Mouse (Mus musculus): ENCODE measurements around the gene Cnnm4. TPM values are rescaled to one million over a fixed set of nuclear protein-coding genes. Genes with fewer than 3 reads are reported as not detected.
A peak's percentile ranks its signal among the peaks of the same experiment; 100 is the strongest.

Gene Cnnm4
- polyA plus RNA-seq, 2 experiments = 0.85 to 2.1 TPM

DNA sequence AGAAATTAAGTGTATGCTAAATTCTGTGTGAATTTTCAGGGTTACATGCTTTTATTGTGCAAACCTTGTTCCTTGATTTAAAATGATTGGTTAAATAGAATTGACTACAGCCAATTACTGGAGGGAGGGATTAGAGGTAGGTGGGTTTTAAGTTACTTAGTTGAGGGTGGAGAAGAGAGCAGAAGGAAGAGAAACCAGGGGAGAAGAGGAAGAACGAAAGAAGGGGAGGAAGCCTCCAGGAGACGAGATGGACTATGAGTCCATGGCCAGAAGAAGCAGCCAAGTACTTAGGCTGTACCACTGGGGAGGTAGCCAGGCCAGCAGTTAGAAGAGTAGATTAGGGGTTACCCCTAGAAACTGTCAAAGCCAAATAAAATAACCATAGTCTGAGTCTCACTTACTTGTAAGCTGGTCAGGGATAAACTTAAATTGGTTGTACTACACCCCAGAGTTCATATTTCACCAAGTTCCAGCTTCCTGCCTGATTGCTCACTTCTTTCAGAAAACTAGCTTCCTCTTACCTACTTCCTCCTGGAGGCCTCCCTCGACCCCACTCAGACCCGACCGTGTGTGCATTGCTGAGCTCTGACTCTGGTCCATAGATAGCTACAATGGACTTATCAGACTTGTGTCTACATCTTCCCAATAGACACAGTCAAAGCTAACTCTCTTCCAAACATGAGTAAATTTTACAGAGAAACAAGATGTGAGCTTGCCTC, 25.2 kb upstream of the Cnnm4 start:
- Histone ChIP-seq H3K9ac (replicated peaks) (no peak overlapping the region), H3K36me3 (replicated peaks; ENCODE audit: control insufficient read depth, insufficient read depth, low read depth) (no peaks in the 10 kb centered on the region), H3K27me3 (ENCODE audit: control insufficient read depth, insufficient read depth, low read length) (no peaks in the 10 kb centered on the region), H3K27ac (no peak overlapping the region), H3K4me1 (replicated peaks; ENCODE audit: control insufficient read depth in 2 of 2, insufficient read depth in 2 of 2, low read length in 1 of 2) (peaks cover 4 to 7% of the 10 kb centered on the region in 2 experiments; a peak in 3 of 4 replicates), H3K4me3 (ENCODE audit: insufficient read depth in 1 of 2, low read depth in 2 of 2, low read length in 2 of 2) (no peak overlapping the region), H3K4me2 (ENCODE audit: low read depth) (no peak overlapping the region), H3K9me3 (ENCODE audit: control insufficient read depth, low read length) (no peaks in the 10 kb centered on the region)
- 26% methylated on average over 5 of the region's 5 CpGs for WGBS (ENCODE audit: insufficient replicate concordance)
- DNase-seq (ENCODE audit: low read depth in 3 of 3, low spot score in 3 of 3) (no peak), ATAC-seq (ENCODE audit: insufficient read depth) (no peak)
- TF ChIP-seq EP300 (IDR thresholded peaks at IDR 0.05; ENCODE audit: low read depth) = no peak
- no peak for TF ChIP-seq CTCF (IDR thresholded peaks at IDR 0.05; ENCODE audit: low read depth)

DNA sequence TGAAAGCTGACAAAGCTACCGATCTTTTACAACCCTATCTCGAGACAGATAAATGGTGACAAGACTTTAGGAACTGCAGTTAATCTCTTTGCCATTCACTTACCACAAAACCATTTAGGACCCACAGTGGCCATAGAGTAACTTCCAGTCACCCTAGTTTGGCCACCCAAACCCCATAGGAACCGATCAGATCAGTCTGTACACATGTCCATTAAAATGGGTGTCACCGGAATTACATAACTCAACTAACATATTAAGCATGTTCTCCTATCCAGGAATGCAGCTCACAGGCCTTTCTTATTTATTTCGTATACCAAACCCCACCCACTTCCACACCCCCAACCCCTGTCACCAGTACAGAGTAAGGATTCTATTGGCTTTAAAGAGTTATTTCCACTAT, 24.6 kb upstream of the Cnnm4 start:
- DNase-seq (ENCODE audit: low read depth in 3 of 3, low spot score in 3 of 3) = no peak
- WGBS (ENCODE audit: insufficient replicate concordance) = 38% methylated on average over 5 of the region's 5 CpGs
- Histone ChIP-seq H3K9ac (replicated peaks) (no peak overlapping the region), H3K27ac (no peak overlapping the region), H3K36me3 (replicated peaks; ENCODE audit: control insufficient read depth, insufficient read depth, low read depth) (no peaks in the 10 kb centered on the region), H3K9me3 (ENCODE audit: control insufficient read depth, low read length) (no peaks in the 10 kb centered on the region), H3K4me1 (replicated peaks; ENCODE audit: control insufficient read depth in 2 of 2, insufficient read depth in 2 of 2, low read length in 1 of 2) (peaks cover 4 to 7% of the 10 kb centered on the region in 2 experiments; a peak in 3 of 4 replicates), H3K4me2 (ENCODE audit: low read depth) (no peak overlapping the region), H3K27me3 (ENCODE audit: control insufficient read depth, insufficient read depth, low read length) (no peaks in the 10 kb centered on the region), H3K4me3 (ENCODE audit: insufficient read depth in 1 of 2, low read depth in 2 of 2, low read length in 2 of 2) (no peak overlapping the region)
- TF ChIP-seq CTCF (IDR thresholded peaks at IDR 0.05; ENCODE audit: low read depth) (no peak), EP300 (IDR thresholded peaks at IDR 0.05; ENCODE audit: low read depth) (no peak)
- no peak for ATAC-seq (ENCODE audit: insufficient read depth)

DNA sequence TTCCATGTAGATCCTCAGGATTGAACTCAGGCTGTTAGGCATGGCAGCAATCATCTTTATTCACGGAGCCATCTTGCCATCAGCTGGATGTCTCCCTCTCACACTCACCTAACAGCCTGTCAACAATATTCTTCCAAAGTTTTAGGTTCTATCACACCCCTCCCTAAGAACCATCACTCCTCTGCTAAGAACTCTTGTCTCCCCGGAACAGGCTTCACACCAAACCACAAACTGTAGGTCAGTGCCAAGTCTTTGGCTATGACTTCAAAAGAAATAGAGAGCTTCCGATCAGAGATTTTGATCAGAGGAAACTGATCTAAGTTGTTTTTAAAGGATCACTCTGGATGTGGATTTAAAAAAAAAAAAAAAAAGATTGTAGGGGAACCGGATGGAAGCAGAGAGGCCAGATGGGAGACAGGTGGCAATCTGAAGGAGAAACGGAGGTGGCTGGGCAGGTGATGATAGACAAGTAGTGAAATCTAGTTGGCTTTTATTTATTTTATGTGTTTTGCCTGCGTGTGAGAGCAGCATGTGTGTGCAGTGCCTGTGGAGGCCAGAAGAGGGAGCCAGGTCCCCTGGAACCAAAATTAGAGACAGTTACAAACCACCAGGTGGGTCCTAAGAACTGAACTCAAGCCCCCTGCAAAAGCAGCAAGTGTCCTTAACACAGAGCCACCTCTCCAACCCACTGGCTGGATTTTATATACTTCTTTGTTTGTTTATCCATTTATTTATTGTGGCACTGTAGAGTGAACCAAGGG, 17.2 kb upstream of the Cnnm4 start:
- H3K4me1 ChIP-seq (replicated peaks; ENCODE audit: control insufficient read depth in 2 of 2, insufficient read depth in 2 of 2, low read length in 1 of 2) = peaks cover 0 to 11% of the 10 kb centered on the region in 2 experiments; a peak in 1 of 4 replicates
- no peak overlapping the region for H3K9ac ChIP-seq (replicated peaks)
- TF ChIP-seq CTCF (IDR thresholded peaks at IDR 0.05; ENCODE audit: low read depth) (peak; percentile 50), EP300 (IDR thresholded peaks at IDR 0.05; ENCODE audit: low read depth) (no peak)
- DNase-seq (ENCODE audit: low read depth in 3 of 3, low spot score in 3 of 3) (no peak), ATAC-seq (ENCODE audit: insufficient read depth) (no peak)
- no peak overlapping the region for H3K27ac ChIP-seq
- H3K9me3 ChIP-seq (ENCODE audit: control insufficient read depth, low read length) = no peaks in the 10 kb centered on the region
- H3K4me3 ChIP-seq (ENCODE audit: insufficient read depth in 1 of 2, low read depth in 2 of 2, low read length in 2 of 2) = no peak overlapping the region
- H3K4me2 ChIP-seq (ENCODE audit: low read depth) = no peak overlapping the region
- WGBS (ENCODE audit: insufficient replicate concordance) = 66% methylated on average over 6 of the region's 6 CpGs
- H3K27me3 ChIP-seq (ENCODE audit: control insufficient read depth, insufficient read depth, low read length) = no peaks in the 10 kb centered on the region
- H3K36me3 ChIP-seq (replicated peaks; ENCODE audit: control insufficient read depth, insufficient read depth, low read depth) = no peaks in the 10 kb centered on the region

DNA sequence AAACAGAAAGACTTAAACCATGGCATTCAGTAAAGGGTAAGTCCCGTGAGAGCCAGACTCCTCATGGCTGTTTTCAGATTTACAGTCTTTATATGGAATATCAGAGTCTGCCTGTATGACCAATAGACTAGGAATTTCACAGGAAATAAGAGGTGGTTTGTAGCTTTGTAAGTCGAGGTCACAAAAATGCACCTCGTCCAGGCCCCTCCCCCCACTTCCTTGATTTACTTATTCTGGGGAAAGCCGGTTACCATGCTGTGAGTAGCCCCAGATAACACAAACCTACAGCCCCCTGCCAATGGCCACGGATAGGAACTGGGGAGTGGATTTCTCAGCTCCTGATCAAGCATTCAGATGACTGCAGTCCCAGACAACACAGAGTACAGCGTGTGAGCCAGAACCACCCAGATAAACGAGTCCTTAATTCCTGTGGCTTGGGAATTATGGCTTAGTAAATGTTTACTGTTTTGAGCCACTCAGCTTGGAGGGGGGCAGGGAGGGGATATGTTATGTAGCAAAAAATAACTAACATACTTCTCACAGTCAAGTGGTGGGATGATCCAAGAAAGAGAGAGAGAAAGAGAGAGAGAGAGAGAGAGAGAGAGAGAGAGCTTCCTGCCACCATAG, 13.9 kb upstream of the Cnnm4 start:
- no peaks in the 10 kb centered on the region for H3K27me3 ChIP-seq (ENCODE audit: control insufficient read depth, insufficient read depth, low read length)
- no peak for DNase-seq (ENCODE audit: low read depth in 3 of 3, low spot score in 3 of 3)
- TF ChIP-seq CTCF (IDR thresholded peaks at IDR 0.05; ENCODE audit: low read depth) (no peak), EP300 (IDR thresholded peaks at IDR 0.05; ENCODE audit: low read depth) (no peak)
- H3K9ac ChIP-seq (replicated peaks) = no peak overlapping the region
- no peak overlapping the region for H3K27ac ChIP-seq
- H3K9me3 ChIP-seq (ENCODE audit: control insufficient read depth, low read length) = no peaks in the 10 kb centered on the region
- no peak for ATAC-seq (ENCODE audit: insufficient read depth)
- H3K4me2 ChIP-seq (ENCODE audit: low read depth) = no peak overlapping the region
- WGBS (ENCODE audit: insufficient replicate concordance) = 13% methylated on average over 7 of the region's 7 CpGs
- H3K4me1 ChIP-seq (replicated peaks; ENCODE audit: control insufficient read depth in 2 of 2, insufficient read depth in 2 of 2, low read length in 1 of 2) = peaks cover 0 to 11% of the 10 kb centered on the region in 2 experiments; a peak in 1 of 4 replicates
- no peaks in the 10 kb centered on the region for H3K36me3 ChIP-seq (replicated peaks; ENCODE audit: control insufficient read depth, insufficient read depth, low read depth)
- no peak overlapping the region for H3K4me3 ChIP-seq (ENCODE audit: insufficient read depth in 1 of 2, low read depth in 2 of 2, low read length in 2 of 2)

DNA sequence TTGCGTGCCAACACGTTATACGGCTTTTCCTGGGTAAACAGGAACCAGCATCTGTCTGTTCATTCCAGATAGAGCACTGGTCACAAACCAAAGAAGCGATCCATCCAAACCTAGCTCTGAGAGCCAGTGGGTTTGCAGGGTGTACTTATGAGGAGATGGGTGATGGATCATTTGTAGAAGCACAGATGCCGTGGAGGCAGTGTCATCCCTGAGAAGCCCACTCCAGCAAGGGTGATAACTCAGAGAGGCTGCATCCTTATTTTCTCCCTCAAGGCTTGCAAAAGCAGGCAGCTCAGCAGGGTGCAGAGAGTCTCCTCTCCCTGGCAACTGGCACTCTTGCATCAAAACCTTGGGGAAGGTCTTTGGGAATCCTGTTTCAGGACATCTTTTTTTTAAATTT, 13.3 kb upstream of the Cnnm4 start:
- ATAC-seq (ENCODE audit: insufficient read depth) (no peak), DNase-seq (ENCODE audit: low read depth in 3 of 3, low spot score in 3 of 3) (no peak)

More for the DNA sequence above, 13.3 kb upstream of the Cnnm4 start:
- Histone ChIP-seq H3K27ac (no peak overlapping the region), H3K4me3 (ENCODE audit: insufficient read depth in 1 of 2, low read depth in 2 of 2, low read length in 2 of 2) (no peak overlapping the region), H3K4me1 (replicated peaks; ENCODE audit: control insufficient read depth in 2 of 2, insufficient read depth in 2 of 2, low read length in 1 of 2) (peaks cover 0 to 11% of the 10 kb centered on the region in 2 experiments; a peak in 1 of 4 replicates), H3K4me2 (ENCODE audit: low read depth) (no peak overlapping the region), H3K9ac (replicated peaks) (no peak overlapping the region), H3K9me3 (ENCODE audit: control insufficient read depth, low read length) (no peaks in the 10 kb centered on the region), H3K27me3 (ENCODE audit: control insufficient read depth, insufficient read depth, low read length) (no peaks in the 10 kb centered on the region), H3K36me3 (replicated peaks; ENCODE audit: control insufficient read depth, insufficient read depth, low read depth) (no peaks in the 10 kb centered on the region)
- no peak for TF ChIP-seq EP300 (IDR thresholded peaks at IDR 0.05; ENCODE audit: low read depth)
- TF ChIP-seq CTCF (IDR thresholded peaks at IDR 0.05; ENCODE audit: low read depth) = no peak
- 17% methylated on average over 5 of the region's 5 CpGs for WGBS (ENCODE audit: insufficient replicate concordance)
